Mouse (Mus musculus): Measurements from ENCODE around the gene Ocel1. TPM values are rescaled to one million over a fixed set of nuclear protein-coding genes. Genes with fewer than 3 reads are reported as not detected.
A peak's percentile ranks its signal among the peaks of the same experiment; 100 is the strongest.

The Ocel1 gene
- polyA plus RNA-seq, 1 experiment from 2014 or later: 6.3 TPM

GRCm38 (mm10) chr8:71383396-71383795 is 12.3 kb downstream of the Ocel1 start:
- H3K9me3 ChIP-seq (ENCODE audit: control insufficient read depth, low read length): no peaks in the 10 kb centered on the region
- ATAC-seq: no peak
- 11% methylated on average over 12 of the region's 12 CpGs for WGBS
- peaks cover 33% of the 10 kb centered on the region for H3K4me1 ChIP-seq (ENCODE audit: control insufficient read depth, insufficient read depth, low read depth, low read length)
- H3K27me3 ChIP-seq (replicated peaks; ENCODE audit: control insufficient read depth, insufficient read depth, low read length): no peaks in the 10 kb centered on the region
- H3K9ac ChIP-seq (ENCODE audit: low read depth, low read length): no peak overlapping the region
- no peak overlapping the region for H3K4me3 ChIP-seq (ENCODE audit: low read length)
- no peak overlapping the region for H3K4me2 ChIP-seq (ENCODE audit: low read length)
- no peak overlapping the region for H3K27ac ChIP-seq (ENCODE audit: low read depth, low read length)
- H3K36me3 ChIP-seq (ENCODE audit: control insufficient read depth, insufficient read depth, low read length): no peaks in the 10 kb centered on the region

GRCm38 (mm10) chr8:71383860-71384259 is 12.8 kb downstream of the Ocel1 start:
- Histone ChIP-seq H3K4me2 (ENCODE audit: low read length) (no peak overlapping the region), H3K4me3 (ENCODE audit: low read length) (no peak overlapping the region), H3K9me3 (ENCODE audit: control insufficient read depth, low read length) (no peaks in the 10 kb centered on the region), H3K4me1 (ENCODE audit: control insufficient read depth, insufficient read depth, low read depth, low read length) (peaks cover 29% of the 10 kb centered on the region), H3K27me3 (replicated peaks; ENCODE audit: control insufficient read depth, insufficient read depth, low read length) (no peaks in the 10 kb centered on the region), H3K36me3 (ENCODE audit: control insufficient read depth, insufficient read depth, low read length) (no peaks in the 10 kb centered on the region), H3K27ac (ENCODE audit: low read depth, low read length) (no peak overlapping the region), H3K9ac (ENCODE audit: low read depth, low read length) (no peak overlapping the region)
- ATAC-seq: no peak
- WGBS: 43% methylated on average over 3 of the region's 3 CpGs

GRCm38 (mm10) chr8:71385212-71385835 is 14.2 kb downstream of the Ocel1 start:
- H3K27ac ChIP-seq (ENCODE audit: low read depth, low read length): no peak overlapping the region
- H3K9me3 ChIP-seq (ENCODE audit: control insufficient read depth, low read length): no peaks in the 10 kb centered on the region
- no peaks in the 10 kb centered on the region for H3K27me3 ChIP-seq (replicated peaks; ENCODE audit: control insufficient read depth, insufficient read depth, low read length)
- ATAC-seq: no peak
- H3K4me2 ChIP-seq (ENCODE audit: low read length): no peak overlapping the region
- no peaks in the 10 kb centered on the region for H3K36me3 ChIP-seq (ENCODE audit: control insufficient read depth, insufficient read depth, low read length)
- H3K9ac ChIP-seq (ENCODE audit: low read depth, low read length): no peak overlapping the region
- H3K4me3 ChIP-seq (ENCODE audit: low read length): no peak overlapping the region
- H3K4me1 ChIP-seq (ENCODE audit: control insufficient read depth, insufficient read depth, low read depth, low read length): peaks cover 14% of the 10 kb centered on the region
- 76% methylated on average over 12 of the region's 12 CpGs for WGBS

GRCm38 (mm10) chr8:71388267-71388666 is 17.2 kb downstream of the Ocel1 start:
- no peak for ATAC-seq
- H3K27ac ChIP-seq (ENCODE audit: low read depth, low read length): no peak overlapping the region
- 88% methylated on average over 1 of the region's 1 CpGs for WGBS
- H3K9ac ChIP-seq (ENCODE audit: low read depth, low read length): no peak overlapping the region
- H3K9me3 ChIP-seq (ENCODE audit: control insufficient read depth, low read length): no peaks in the 10 kb centered on the region
- no peaks in the 10 kb centered on the region for H3K4me1 ChIP-seq (ENCODE audit: control insufficient read depth, insufficient read depth, low read depth, low read length)
- H3K36me3 ChIP-seq (ENCODE audit: control insufficient read depth, insufficient read depth, low read length): no peaks in the 10 kb centered on the region
- H3K4me2 ChIP-seq (ENCODE audit: low read length): no peak overlapping the region
- no peak overlapping the region for H3K4me3 ChIP-seq (ENCODE audit: low read length)
- no peaks in the 10 kb centered on the region for H3K27me3 ChIP-seq (replicated peaks; ENCODE audit: control insufficient read depth, insufficient read depth, low read length)

- H3K9ac ChIP-seq (ENCODE audit: low read depth, low read length): no peak overlapping the region
- WGBS: 81% methylated on average over 2 of the region's 2 CpGs
- no peak overlapping the region for H3K4me3 ChIP-seq (ENCODE audit: low read length)
- H3K27me3 ChIP-seq (replicated peaks; ENCODE audit: control insufficient read depth, insufficient read depth, low read length): no peaks in the 10 kb centered on the region
- H3K4me2 ChIP-seq (ENCODE audit: low read length): no peak overlapping the region
- no peaks in the 10 kb centered on the region for H3K36me3 ChIP-seq (ENCODE audit: control insufficient read depth, insufficient read depth, low read length)
- H3K4me1 ChIP-seq (ENCODE audit: control insufficient read depth, insufficient read depth, low read depth, low read length): 0 out of 2 replicates have a peak, but pooled peaks cover 4% of the 10 kb centered on the region
- ATAC-seq: no peak
- no peaks in the 10 kb centered on the region for H3K9me3 ChIP-seq (ENCODE audit: control insufficient read depth, low read length)
- no peak overlapping the region for H3K27ac ChIP-seq (ENCODE audit: low read depth, low read length)
Measured at GRCm38 (mm10) chr8:71391696-71392095, 20.6 kb downstream of the Ocel1 start.

GRCm38 (mm10) chr8:71392391-71392790 is 21.3 kb downstream of the Ocel1 start:
- Histone ChIP-seq H3K9me3 (ENCODE audit: control insufficient read depth, low read length) (no peaks in the 10 kb centered on the region), H3K4me3 (ENCODE audit: low read length) (no peak overlapping the region), H3K4me2 (ENCODE audit: low read length) (no peak overlapping the region), H3K27me3 (replicated peaks; ENCODE audit: control insufficient read depth, insufficient read depth, low read length) (no peaks in the 10 kb centered on the region), H3K9ac (ENCODE audit: low read depth, low read length) (no peak overlapping the region), H3K36me3 (ENCODE audit: control insufficient read depth, insufficient read depth, low read length) (no peaks in the 10 kb centered on the region), H3K4me1 (ENCODE audit: control insufficient read depth, insufficient read depth, low read depth, low read length) (peaks cover 7% of the 10 kb centered on the region), H3K27ac (ENCODE audit: low read depth, low read length) (no peak overlapping the region)
- WGBS: 89% methylated on average over 5 of the region's 5 CpGs
- no peak for ATAC-seq

GRCm38 (mm10) chr8:71392871-71393270 is 21.8 kb downstream of the Ocel1 start:
- H3K36me3 ChIP-seq (ENCODE audit: control insufficient read depth, insufficient read depth, low read length): no peaks in the 10 kb centered on the region
- H3K9ac ChIP-seq (ENCODE audit: low read depth, low read length): no peak overlapping the region
- peaks cover 12% of the 10 kb centered on the region for H3K4me1 ChIP-seq (ENCODE audit: control insufficient read depth, insufficient read depth, low read depth, low read length)
- H3K27me3 ChIP-seq (replicated peaks; ENCODE audit: control insufficient read depth, insufficient read depth, low read length): no peaks in the 10 kb centered on the region
- H3K4me2 ChIP-seq (ENCODE audit: low read length): no peak overlapping the region
- no peak for ATAC-seq
- no peak overlapping the region for H3K27ac ChIP-seq (ENCODE audit: low read depth, low read length)
- H3K4me3 ChIP-seq (ENCODE audit: low read length): no peak overlapping the region
- WGBS: 12% methylated on average over 3 of the region's 3 CpGs
- H3K9me3 ChIP-seq (ENCODE audit: control insufficient read depth, low read length): no peaks in the 10 kb centered on the region

- H3K36me3 ChIP-seq (ENCODE audit: control insufficient read depth, insufficient read depth, low read length): peaks cover 7% of the 10 kb centered on the region; the same call in 1 of the 2 replicates
- H3K9ac ChIP-seq (ENCODE audit: low read depth, low read length): no peak overlapping the region
- no peaks in the 10 kb centered on the region for H3K27me3 ChIP-seq (replicated peaks; ENCODE audit: control insufficient read depth, insufficient read depth, low read length)
- no peak overlapping the region for H3K4me3 ChIP-seq (ENCODE audit: low read length)
- H3K9me3 ChIP-seq (ENCODE audit: control insufficient read depth, low read length): no peaks in the 10 kb centered on the region
- no peak overlapping the region for H3K27ac ChIP-seq (ENCODE audit: low read depth, low read length)
- no peak for ATAC-seq
- WGBS: 85% methylated on average over 7 of the region's 7 CpGs
- peaks cover 12% of the 10 kb centered on the region for H3K4me1 ChIP-seq (ENCODE audit: control insufficient read depth, insufficient read depth, low read depth, low read length)
- peak overlapping the region; percentile 14; the same call in 1 of the 2 replicates for H3K4me2 ChIP-seq (ENCODE audit: low read length)
Measured at GRCm38 (mm10) chr8:71394481-71394880, 23.4 kb downstream of the Ocel1 start.

- Histone ChIP-seq H3K27me3 (replicated peaks; ENCODE audit: control insufficient read depth, insufficient read depth, low read length) (no peaks in the 10 kb centered on the region), H3K36me3 (ENCODE audit: control insufficient read depth, insufficient read depth, low read length) (peaks cover 7% of the 10 kb centered on the region; the same call in 1 of the 2 replicates), H3K4me2 (ENCODE audit: low read length) (peak overlapping the region; percentile 11; the same call in 1 of the 2 replicates), H3K4me3 (ENCODE audit: low read length) (no peak overlapping the region; the same call in 1 of the 2 replicates), H3K9me3 (ENCODE audit: control insufficient read depth, low read length) (no peaks in the 10 kb centered on the region), H3K27ac (ENCODE audit: low read depth, low read length) (no peak overlapping the region), H3K4me1 (ENCODE audit: control insufficient read depth, insufficient read depth, low read depth, low read length) (peaks cover 12% of the 10 kb centered on the region), H3K9ac (ENCODE audit: low read depth, low read length) (no peak overlapping the region)
- ATAC-seq: no peak
- 77% methylated on average over 10 of the region's 10 CpGs for WGBS
Measured at GRCm38 (mm10) chr8:71395071-71395470, 24.0 kb downstream of the Ocel1 start.

All from hindbrain, embryonic 16.5 days (tissue).